Mouse (Mus musculus): ENCODE results near the gene Adcy3.

Gene Adcy3

GRCm38 (mm10) chr12:4132941-4133846 is at the start of gene Adcy3:
Gene Adcy3, plus strand, starts transcription at chr12:4133103.
- DNase-seq (ENCODE audit: low spot score): peak; percentile 34

GRCm38 (mm10) chr12:4083441-4083840 is 49.5 kb upstream of the Adcy3 start:
- DNase-seq (ENCODE audit: low spot score): no peak

GRCm38 (mm10) chr12:4107383-4107782 is 25.5 kb upstream of the Adcy3 start:
- peak; percentile 64 for DNase-seq (ENCODE audit: low spot score)

- no peak for DNase-seq (ENCODE audit: low spot score)
These were observed 16.8 kb upstream of the Adcy3 start for GRCm38 (mm10) chr12:4116132-4116531.

- no peak for DNase-seq (ENCODE audit: low spot score)
These were observed 15.8 kb upstream of the Adcy3 start for GRCm38 (mm10) chr12:4117136-4117535.

- DNase-seq (ENCODE audit: low spot score): peak; percentile 68
These were observed 15.3 kb upstream of the Adcy3 start for GRCm38 (mm10) chr12:4117579-4117978.

GRCm38 (mm10) chr12:4127346-4127745 is 5.6 kb upstream of the Adcy3 start:
- DNase-seq (ENCODE audit: low spot score): no peak

- DNase-seq (ENCODE audit: low spot score): no peak
These were observed 927 bp downstream of the Adcy3 start for GRCm38 (mm10) chr12:4133847-4134212.

- DNase-seq (ENCODE audit: low spot score): no peak
These were observed 10.3 kb downstream of the Adcy3 start for GRCm38 (mm10) chr12:4143179-4143578.

GRCm38 (mm10) chr12:4150936-4151335 is 18.0 kb downstream of the Adcy3 start:
- DNase-seq (ENCODE audit: low spot score): no peak

- no peak for DNase-seq (ENCODE audit: low spot score)
These were observed 19.1 kb downstream of the Adcy3 start for GRCm38 (mm10) chr12:4151969-4152368.

- DNase-seq (ENCODE audit: low spot score): no peak
These were observed 24.6 kb downstream of the Adcy3 start for GRCm38 (mm10) chr12:4157466-4157865.

- DNase-seq (ENCODE audit: low spot score): no peak
These were observed 25.3 kb downstream of the Adcy3 start for GRCm38 (mm10) chr12:4158179-4158578.

GRCm38 (mm10) chr12:4158868-4159632 is 26.1 kb downstream of the Adcy3 start:
- no peak for DNase-seq (ENCODE audit: low spot score)

GRCm38 (mm10) chr12:4160322-4160721 is 27.4 kb downstream of the Adcy3 start:
- DNase-seq (ENCODE audit: low spot score): no peak

- no peak for DNase-seq (ENCODE audit: low spot score)
These were observed 30.0 kb downstream of the Adcy3 start for GRCm38 (mm10) chr12:4162886-4163285.

- no peak for DNase-seq (ENCODE audit: low spot score)
These were observed 34.1 kb downstream of the Adcy3 start for GRCm38 (mm10) chr12:4166970-4167369.

GRCm38 (mm10) chr12:4169058-4169457 is 36.2 kb downstream of the Adcy3 start:
- no peak for DNase-seq (ENCODE audit: low spot score)

GRCm38 (mm10) chr12:4169622-4170021 is 36.7 kb downstream of the Adcy3 start:
- DNase-seq (ENCODE audit: low spot score): no peak

- no peak for DNase-seq (ENCODE audit: low spot score)
These were observed 40.3 kb downstream of the Adcy3 start for GRCm38 (mm10) chr12:4173108-4173790.

- DNase-seq (ENCODE audit: low spot score): no peak
These were observed 45.9 kb downstream of the Adcy3 start for GRCm38 (mm10) chr12:4178839-4179238.

GRCm38 (mm10) chr12:4179671-4180233 is 46.8 kb downstream of the Adcy3 start:
- DNase-seq (ENCODE audit: low spot score): no peak

Measured in left cerebral cortex, adult 11 months (tissue).